Mouse (Mus musculus) G1E (cell line): ENCODE results near the gene Mtcl1.

Experiments
- CTCF ChIP-seq: IDR thresholded peaks from 2 replicates; pipeline ENCODE4 v1.5.1; 2012; ENCODE audit warnings: low read depth, low read length, inconsistent platforms, mixed read lengths
- POLR2AphosphoS5 ChIP-seq: IDR thresholded peaks from 2 replicates; pipeline ENCODE4 v1.6.1; 2012; ENCODE audit warnings: low read depth, low read length, inconsistent platforms; ENCODE audit not compliant: insufficient replicate concordance

DNA sequence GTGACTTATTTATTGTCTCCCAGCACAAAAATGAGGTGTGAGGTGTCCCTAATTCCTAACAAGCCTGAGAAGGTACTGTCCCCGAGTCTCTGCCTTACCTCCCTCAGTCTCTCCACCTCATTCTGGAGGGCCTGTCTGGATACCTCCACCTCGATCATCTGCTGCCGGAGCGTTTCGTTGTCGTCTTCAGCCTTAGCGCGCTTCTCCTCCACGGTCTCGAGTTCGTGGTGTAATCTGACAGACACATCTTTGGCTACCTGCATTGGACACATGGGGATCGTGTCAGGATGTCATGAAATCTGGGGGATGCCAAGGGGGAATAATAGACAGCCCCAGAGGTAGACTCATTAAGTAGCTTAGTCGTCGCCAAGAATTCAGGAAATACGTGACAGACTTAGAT, 13.6 kb downstream of the Mtcl1 start:
- TF ChIP-seq CTCF, result no peak
- no peak for TF ChIP-seq POLR2AphosphoS5
